Mouse (Mus musculus): ENCODE measurements around the gene Mmrn2. TPM values are rescaled to one million over a fixed set of nuclear protein-coding genes. Genes with fewer than 3 reads are reported as not detected.

The Mmrn2 gene
- polyA plus RNA-seq, 1 experiment from 2014 or later: 6.3 TPM

DNA sequence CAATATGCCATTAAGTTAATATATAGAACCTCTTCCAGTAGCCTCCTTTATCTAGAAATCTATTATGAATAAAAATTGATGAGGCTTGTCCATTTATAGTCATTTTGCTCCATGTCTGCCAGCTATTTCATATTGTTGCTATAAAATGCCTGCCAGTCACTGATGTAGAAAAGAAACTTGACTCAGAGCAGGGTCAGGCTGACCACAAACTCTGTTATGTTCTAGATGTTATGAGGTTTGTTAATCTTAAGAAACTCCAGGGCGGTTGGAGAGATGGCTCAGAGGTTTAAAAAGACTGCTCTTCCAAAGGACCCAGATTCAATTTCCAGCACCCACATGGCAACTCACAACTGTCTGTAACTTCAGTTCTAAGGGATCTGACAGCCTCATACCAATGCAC, 45.8 kb downstream of the Mmrn2 start:
- no peak for DNase-seq (ENCODE audit: low spot score)
- 96% methylated on average over 1 of the region's 1 CpGs for WGBS
- no peak overlapping the region for H3K4me2 ChIP-seq (ENCODE audit: low read depth, severe bottlenecking)
- no peaks in the 10 kb centered on the region for H3K4me1 ChIP-seq (ENCODE audit: control insufficient read depth, insufficient read depth, low read length)
- H3K9ac ChIP-seq (ENCODE audit: low read length): no peak overlapping the region
- no peak overlapping the region for H3K4me3 ChIP-seq (ENCODE audit: low read depth, low read length)
- H3K9me3 ChIP-seq (ENCODE audit: control insufficient read depth, low read length): no peaks in the 10 kb centered on the region
- no peak for ATAC-seq (ENCODE audit: insufficient number of reproducible peaks, low FRiP score, low TSS enrichment, low read depth)
- no peak overlapping the region for H3K27ac ChIP-seq (replicated peaks; ENCODE audit: low read depth, low read length)
- H3K36me3 ChIP-seq (ENCODE audit: control insufficient read depth, insufficient read depth, low read length): peaks cover 5% of the 10 kb centered on the region; the same call in 1 of the 2 replicates
- no peaks in the 10 kb centered on the region for H3K27me3 ChIP-seq (ENCODE audit: control insufficient read depth, insufficient read depth, low read length)

DNA sequence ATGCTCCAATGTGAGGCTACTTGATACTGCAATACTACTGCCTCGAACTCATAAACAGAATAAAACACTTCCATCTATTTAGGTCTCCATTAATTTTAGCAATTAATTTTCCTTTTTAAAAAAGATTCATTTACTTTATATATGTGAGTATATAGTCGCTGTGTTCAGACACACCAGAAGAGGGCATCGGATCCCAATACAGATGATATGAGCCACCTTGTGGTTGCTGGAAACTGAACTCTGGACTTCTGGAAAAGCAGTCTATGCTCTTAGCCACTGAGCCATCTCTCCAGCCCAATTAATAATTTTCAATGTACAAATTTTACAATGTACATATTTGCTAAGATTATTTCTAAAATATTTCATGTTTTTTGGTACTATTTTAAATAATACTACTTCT, 53.0 kb downstream of the Mmrn2 start:
- H3K9me3 ChIP-seq (ENCODE audit: control insufficient read depth, low read length): no peaks in the 10 kb centered on the region
- H3K4me1 ChIP-seq (ENCODE audit: control insufficient read depth, insufficient read depth, low read length): no peaks in the 10 kb centered on the region
- WGBS: 93% methylated on average over 3 of the region's 3 CpGs
- H3K4me2 ChIP-seq (ENCODE audit: low read depth, severe bottlenecking): no peak overlapping the region
- no peak overlapping the region for H3K27ac ChIP-seq (replicated peaks; ENCODE audit: low read depth, low read length)
- DNase-seq (ENCODE audit: low spot score) (no peak), ATAC-seq (ENCODE audit: insufficient number of reproducible peaks, low FRiP score, low TSS enrichment, low read depth) (no peak)
- H3K4me3 ChIP-seq (ENCODE audit: low read depth, low read length): no peak overlapping the region
- no peak overlapping the region for H3K9ac ChIP-seq (ENCODE audit: low read length)
- no peaks in the 10 kb centered on the region for H3K27me3 ChIP-seq (ENCODE audit: control insufficient read depth, insufficient read depth, low read length)
- peaks cover 9% of the 10 kb centered on the region for H3K36me3 ChIP-seq (ENCODE audit: control insufficient read depth, insufficient read depth, low read length)

DNA sequence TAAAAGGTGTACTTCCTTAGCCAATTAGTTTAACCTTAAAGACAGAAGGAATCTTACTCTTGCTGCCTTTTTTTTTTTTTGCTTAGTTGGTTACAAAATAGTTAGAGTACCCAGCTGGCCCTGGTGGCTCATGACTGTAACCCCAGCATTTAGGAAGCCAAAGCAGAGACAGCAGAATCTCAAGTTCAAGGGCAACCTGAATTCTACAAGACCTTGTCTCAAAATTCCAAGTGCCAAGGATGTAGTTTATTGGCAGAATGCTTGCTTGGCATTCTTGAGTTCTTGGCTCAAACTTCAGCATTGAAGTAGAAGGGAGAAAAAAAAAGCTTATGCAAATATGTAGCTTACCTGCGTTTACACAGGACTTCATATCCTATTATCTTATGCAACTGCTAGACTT, 53.8 kb downstream of the Mmrn2 start:
- no peaks in the 10 kb centered on the region for H3K9me3 ChIP-seq (ENCODE audit: control insufficient read depth, low read length)
- DNase-seq (ENCODE audit: low spot score): no peak
- no peak for ATAC-seq (ENCODE audit: insufficient number of reproducible peaks, low FRiP score, low TSS enrichment, low read depth)
- H3K4me3 ChIP-seq (ENCODE audit: low read depth, low read length): no peak overlapping the region
- peaks cover 9% of the 10 kb centered on the region for H3K36me3 ChIP-seq (ENCODE audit: control insufficient read depth, insufficient read depth, low read length)
- H3K4me2 ChIP-seq (ENCODE audit: low read depth, severe bottlenecking): no peak overlapping the region
- H3K9ac ChIP-seq (ENCODE audit: low read length): no peak overlapping the region
- no peaks in the 10 kb centered on the region for H3K4me1 ChIP-seq (ENCODE audit: control insufficient read depth, insufficient read depth, low read length)
- 100% methylated on average over 1 of the region's 1 CpGs for WGBS
- no peaks in the 10 kb centered on the region for H3K27me3 ChIP-seq (ENCODE audit: control insufficient read depth, insufficient read depth, low read length)
- H3K27ac ChIP-seq (replicated peaks; ENCODE audit: low read depth, low read length): no peak overlapping the region

DNA sequence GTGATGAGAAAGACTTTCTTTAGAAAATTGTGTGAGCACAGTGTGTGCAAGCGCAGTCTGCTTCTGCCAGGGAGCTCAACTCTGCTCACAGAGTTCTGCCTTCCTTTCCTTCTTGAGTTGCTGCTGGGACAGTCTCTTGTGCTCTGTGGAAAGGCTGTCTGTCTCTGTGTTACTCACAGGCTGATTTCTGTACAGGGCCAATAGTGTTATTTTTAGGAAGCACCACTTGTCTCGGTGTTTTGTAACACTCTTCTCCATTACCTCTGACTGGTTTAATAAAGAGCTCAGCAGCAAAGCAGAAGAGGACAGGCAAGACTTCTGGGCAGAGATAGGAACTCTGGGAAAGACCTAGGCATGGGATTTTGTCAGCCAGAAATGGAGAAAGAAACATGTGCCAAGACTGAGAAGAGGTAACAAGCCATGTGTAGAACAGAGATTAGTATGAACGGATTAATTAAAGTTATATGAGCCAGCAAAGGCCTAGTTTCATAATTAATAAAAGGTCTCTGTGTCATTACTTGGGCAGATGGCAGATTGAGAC, 65.3 kb downstream of the Mmrn2 start:
- Histone ChIP-seq H3K4me1 (ENCODE audit: control insufficient read depth, insufficient read depth, low read length) (no peaks in the 10 kb centered on the region), H3K4me3 (ENCODE audit: low read depth, low read length) (no peak overlapping the region), H3K36me3 (ENCODE audit: control insufficient read depth, insufficient read depth, low read length) (peaks cover 13% of the 10 kb centered on the region), H3K4me2 (ENCODE audit: low read depth, severe bottlenecking) (no peak overlapping the region), H3K9ac (ENCODE audit: low read length) (no peak overlapping the region), H3K27ac (replicated peaks; ENCODE audit: low read depth, low read length) (no peak overlapping the region), H3K9me3 (ENCODE audit: control insufficient read depth, low read length) (no peaks in the 10 kb centered on the region), H3K27me3 (ENCODE audit: control insufficient read depth, insufficient read depth, low read length) (no peaks in the 10 kb centered on the region)
- ATAC-seq (ENCODE audit: insufficient number of reproducible peaks, low FRiP score, low TSS enrichment, low read depth) (no peak), DNase-seq (ENCODE audit: low spot score) (no peak)
- WGBS: 94% methylated on average over 3 of the region's 3 CpGs

DNA sequence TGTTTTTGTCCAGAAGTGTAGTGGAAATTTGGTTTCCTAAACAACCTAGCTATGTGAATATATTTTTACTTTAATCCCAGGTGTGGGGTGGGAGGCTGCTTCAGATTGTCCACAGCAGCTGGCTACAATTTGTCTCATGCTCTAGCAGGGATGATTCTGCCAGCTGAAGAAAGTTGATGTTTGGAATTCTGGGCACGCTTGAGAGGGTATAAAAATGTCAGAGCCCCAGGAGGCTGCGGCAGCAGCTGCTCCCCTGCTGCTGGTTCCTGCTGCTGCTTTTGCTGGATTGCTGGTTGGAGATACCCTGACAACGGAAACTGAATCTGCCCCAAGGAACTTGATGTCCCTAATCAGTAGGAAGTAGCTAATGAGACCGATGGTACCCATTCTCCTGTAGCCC, 67.3 kb downstream of the Mmrn2 start:
- Histone ChIP-seq H3K4me1 (ENCODE audit: control insufficient read depth, insufficient read depth, low read length) (no peaks in the 10 kb centered on the region), H3K9ac (ENCODE audit: low read length) (no peak overlapping the region), H3K27me3 (ENCODE audit: control insufficient read depth, insufficient read depth, low read length) (no peaks in the 10 kb centered on the region), H3K4me2 (ENCODE audit: low read depth, severe bottlenecking) (no peak overlapping the region), H3K36me3 (ENCODE audit: control insufficient read depth, insufficient read depth, low read length) (peaks cover 12% of the 10 kb centered on the region), H3K9me3 (ENCODE audit: control insufficient read depth, low read length) (no peaks in the 10 kb centered on the region), H3K4me3 (ENCODE audit: low read depth, low read length) (no peak overlapping the region), H3K27ac (replicated peaks; ENCODE audit: low read depth, low read length) (no peak overlapping the region)
- no peak for ATAC-seq (ENCODE audit: insufficient number of reproducible peaks, low FRiP score, low TSS enrichment, low read depth)
- WGBS: 74% methylated on average over 4 of the region's 4 CpGs
- DNase-seq (ENCODE audit: low spot score): no peak

DNA sequence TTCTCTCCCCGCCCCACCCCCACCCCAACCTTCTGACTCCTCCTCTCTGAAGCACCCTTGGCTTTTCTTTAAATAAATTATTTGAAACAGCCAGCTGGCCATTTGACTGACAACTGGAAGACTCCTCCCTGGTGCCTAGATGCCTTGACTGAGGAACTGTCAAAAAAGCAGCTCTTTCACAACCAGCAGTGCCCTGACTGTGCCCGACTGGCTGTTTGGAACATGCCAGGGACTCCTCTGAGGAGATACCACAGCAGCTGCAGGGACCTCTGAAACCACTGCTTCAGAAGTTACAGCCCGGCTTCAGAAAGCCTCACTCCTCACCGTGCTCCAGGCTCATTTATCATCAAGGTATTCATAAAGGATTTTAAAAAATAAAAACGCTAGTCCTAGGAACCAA, 69.1 kb downstream of the Mmrn2 start:
- Histone ChIP-seq H3K9ac (ENCODE audit: low read length) (no peak overlapping the region), H3K4me2 (ENCODE audit: low read depth, severe bottlenecking) (no peak overlapping the region), H3K4me3 (ENCODE audit: low read depth, low read length) (no peak overlapping the region), H3K27me3 (ENCODE audit: control insufficient read depth, insufficient read depth, low read length) (no peaks in the 10 kb centered on the region), H3K27ac (replicated peaks; ENCODE audit: low read depth, low read length) (no peak overlapping the region), H3K4me1 (ENCODE audit: control insufficient read depth, insufficient read depth, low read length) (no peaks in the 10 kb centered on the region), H3K9me3 (ENCODE audit: control insufficient read depth, low read length) (no peaks in the 10 kb centered on the region), H3K36me3 (ENCODE audit: control insufficient read depth, insufficient read depth, low read length) (peaks cover 11% of the 10 kb centered on the region)
- ATAC-seq (ENCODE audit: insufficient number of reproducible peaks, low FRiP score, low TSS enrichment, low read depth): no peak
- DNase-seq (ENCODE audit: low spot score): no peak
- WGBS: 82% methylated on average over 5 of the region's 5 CpGs

DNA sequence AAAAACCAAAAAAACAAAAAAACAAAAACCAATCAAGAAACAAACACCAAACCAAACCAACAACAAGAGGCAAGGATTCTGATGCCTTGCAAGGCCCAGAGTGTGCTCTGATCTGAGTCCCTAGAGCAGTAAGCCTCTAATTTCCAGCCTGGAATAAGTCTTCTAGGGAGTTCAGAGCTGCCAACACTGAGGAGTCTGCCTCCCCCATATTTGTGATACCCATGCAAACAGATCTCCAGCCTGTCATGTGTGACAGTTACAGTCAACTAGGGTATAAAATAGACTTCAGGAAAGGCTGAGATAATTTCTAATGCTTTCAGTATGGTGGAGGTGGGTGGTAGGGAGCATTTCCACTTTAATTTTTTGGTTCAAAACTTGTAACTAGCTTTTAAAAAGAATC, 69.7 kb downstream of the Mmrn2 start:
- H3K4me1 ChIP-seq (ENCODE audit: control insufficient read depth, insufficient read depth, low read length): no peaks in the 10 kb centered on the region
- peaks cover 10% of the 10 kb centered on the region for H3K36me3 ChIP-seq (ENCODE audit: control insufficient read depth, insufficient read depth, low read length)
- no peak overlapping the region for H3K4me3 ChIP-seq (ENCODE audit: low read depth, low read length)
- DNase-seq (ENCODE audit: low spot score) (no peak), ATAC-seq (ENCODE audit: insufficient number of reproducible peaks, low FRiP score, low TSS enrichment, low read depth) (no peak)
- no peaks in the 10 kb centered on the region for H3K9me3 ChIP-seq (ENCODE audit: control insufficient read depth, low read length)
- H3K27ac ChIP-seq (replicated peaks; ENCODE audit: low read depth, low read length): no peak overlapping the region
- no peak overlapping the region for H3K9ac ChIP-seq (ENCODE audit: low read length)
- H3K27me3 ChIP-seq (ENCODE audit: control insufficient read depth, insufficient read depth, low read length): no peaks in the 10 kb centered on the region
- no peak overlapping the region for H3K4me2 ChIP-seq (ENCODE audit: low read depth, severe bottlenecking)

DNA sequence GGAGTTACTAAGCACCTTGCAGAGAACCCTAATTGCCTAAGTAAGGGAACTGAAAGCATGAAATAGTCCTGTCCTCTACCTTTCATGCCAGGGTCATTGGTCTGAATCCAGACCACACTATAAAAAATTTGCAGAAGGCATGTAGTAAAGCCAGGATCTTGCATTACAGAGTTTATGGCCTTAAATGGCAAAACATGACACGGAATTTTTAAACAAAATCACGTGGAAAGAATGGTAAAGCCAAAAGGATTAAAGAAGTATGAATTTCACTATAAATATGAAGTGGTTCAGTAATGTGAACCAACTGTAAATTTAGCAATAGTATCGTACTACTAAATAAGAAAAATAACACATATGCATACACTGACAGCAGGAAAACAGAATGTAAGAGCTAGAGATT, 70.1 kb downstream of the Mmrn2 start:
- peaks cover 10% of the 10 kb centered on the region for H3K36me3 ChIP-seq (ENCODE audit: control insufficient read depth, insufficient read depth, low read length)
- no peak for DNase-seq (ENCODE audit: low spot score)
- no peak overlapping the region for H3K4me3 ChIP-seq (ENCODE audit: low read depth, low read length)
- no peak for ATAC-seq (ENCODE audit: insufficient number of reproducible peaks, low FRiP score, low TSS enrichment, low read depth)
- no peak overlapping the region for H3K27ac ChIP-seq (replicated peaks; ENCODE audit: low read depth, low read length)
- H3K9ac ChIP-seq (ENCODE audit: low read length): no peak overlapping the region
- H3K27me3 ChIP-seq (ENCODE audit: control insufficient read depth, insufficient read depth, low read length): no peaks in the 10 kb centered on the region
- 85% methylated on average over 3 of the region's 3 CpGs for WGBS
- no peaks in the 10 kb centered on the region for H3K9me3 ChIP-seq (ENCODE audit: control insufficient read depth, low read length)
- no peak overlapping the region for H3K4me2 ChIP-seq (ENCODE audit: low read depth, severe bottlenecking)
- H3K4me1 ChIP-seq (ENCODE audit: control insufficient read depth, insufficient read depth, low read length): no peaks in the 10 kb centered on the region

DNA sequence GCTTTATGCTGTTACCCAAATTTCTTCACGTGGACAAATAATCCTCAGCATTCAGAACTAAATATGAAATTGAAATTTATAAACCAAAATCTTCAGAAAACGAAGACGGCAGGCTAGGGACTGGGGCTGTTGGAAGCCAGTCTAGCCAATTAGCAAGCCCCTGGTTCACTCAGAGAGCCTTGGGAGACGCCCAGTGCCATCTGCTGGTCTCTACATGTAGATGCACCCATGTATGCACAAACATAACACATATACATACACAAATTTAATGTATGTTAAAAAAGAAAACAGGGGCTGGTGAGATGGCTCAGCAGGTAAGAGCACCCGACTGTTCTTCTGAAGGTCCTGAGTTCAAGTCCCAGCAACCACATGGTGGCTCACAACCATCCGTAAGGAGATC, 71.4 kb downstream of the Mmrn2 start:
- Histone ChIP-seq H3K27ac (replicated peaks; ENCODE audit: low read depth, low read length) (no peak overlapping the region), H3K4me3 (ENCODE audit: low read depth, low read length) (no peak overlapping the region), H3K9me3 (ENCODE audit: control insufficient read depth, low read length) (no peaks in the 10 kb centered on the region), H3K27me3 (ENCODE audit: control insufficient read depth, insufficient read depth, low read length) (no peaks in the 10 kb centered on the region), H3K4me1 (ENCODE audit: control insufficient read depth, insufficient read depth, low read length) (no peaks in the 10 kb centered on the region), H3K36me3 (ENCODE audit: control insufficient read depth, insufficient read depth, low read length) (peaks cover 6% of the 10 kb centered on the region), H3K4me2 (ENCODE audit: low read depth, severe bottlenecking) (no peak overlapping the region), H3K9ac (ENCODE audit: low read length) (no peak overlapping the region)
- 95% methylated on average over 6 of the region's 6 CpGs for WGBS
- DNase-seq (ENCODE audit: low spot score) (no peak), ATAC-seq (ENCODE audit: insufficient number of reproducible peaks, low FRiP score, low TSS enrichment, low read depth) (no peak)
